Mouse (Mus musculus): ENCODE data around the gene Stim1.
"Not testable (repeated sequence)": the region's sequence is repeated elsewhere in the genome, so short reads cannot be mapped to it uniquely, and the experiment has no call there.

Stim1 gene

GRCm38 (mm10) chr7:102373382-102374072 lies 105.9 kb downstream of the Stim1 start:
- no peak for DNase-seq

GRCm38 (mm10) chr7:102383221-102383620 lies 115.6 kb downstream of the Stim1 start:
- peak; percentile 26 for DNase-seq

GRCm38 (mm10) chr7:102385973-102386372 lies 118.4 kb downstream of the Stim1 start:
- DNase-seq, result no peak

GRCm38 (mm10) chr7:102389082-102389481 lies 121.5 kb downstream of the Stim1 start:
- DNase-seq, result peak; percentile 42

- DNase-seq, result no peak
Measured at GRCm38 (mm10) chr7:102393898-102394297, 126.3 kb downstream of the Stim1 start.

GRCm38 (mm10) chr7:102395894-102396293 lies 128.3 kb downstream of the Stim1 start:
- peak; percentile 18 for DNase-seq

- DNase-seq, result no peak
Measured at GRCm38 (mm10) chr7:102396331-102396730, 128.7 kb downstream of the Stim1 start.

GRCm38 (mm10) chr7:102399180-102399731 lies 131.7 kb downstream of the Stim1 start:
- no peak for DNase-seq

GRCm38 (mm10) chr7:102404118-102404517 lies 136.5 kb downstream of the Stim1 start:
- no peak for DNase-seq

- DNase-seq, result no peak
Measured at GRCm38 (mm10) chr7:102407440-102407839, 139.8 kb downstream of the Stim1 start.

- DNase-seq, result not testable (repeated sequence)
Measured at GRCm38 (mm10) chr7:102415272-102415671, 147.7 kb downstream of the Stim1 start.

GRCm38 (mm10) chr7:102415841-102416240 lies 148.2 kb downstream of the Stim1 start:
- DNase-seq, result no peak

GRCm38 (mm10) chr7:102417398-102417797 lies 149.8 kb downstream of the Stim1 start:
- peak; percentile 63 for DNase-seq

GRCm38 (mm10) chr7:102422036-102422435 lies 154.4 kb downstream of the Stim1 start:
- DNase-seq, result no peak

GRCm38 (mm10) chr7:102425933-102426685 lies 158.5 kb downstream of the Stim1 start:
- DNase-seq, result peak; percentile 6

- no peak for DNase-seq
Measured at GRCm38 (mm10) chr7:102434344-102434743, 166.7 kb downstream of the Stim1 start.

- DNase-seq, result no peak
Measured at GRCm38 (mm10) chr7:102440822-102441656, 173.4 kb downstream of the Stim1 start.

GRCm38 (mm10) chr7:102441657-102442391 lies 174.2 kb downstream of the Stim1 start, which contains the start of gene Rrm1:
Gene Rrm1 (plus strand): TSS chr7:102441695.
- DNase-seq, result peak; percentile 97

- no peak for DNase-seq
Measured at GRCm38 (mm10) chr7:102442432-102442831, 174.8 kb downstream of the Stim1 start.

GRCm38 (mm10) chr7:102444301-102444700 lies 176.7 kb downstream of the Stim1 start:
- DNase-seq, result no peak

- DNase-seq, result no peak
Measured at GRCm38 (mm10) chr7:102446438-102446837, 178.8 kb downstream of the Stim1 start.

Measured in lung, postnatal 36 days (tissue).